Mouse (Mus musculus) gastrocnemius, adult 2 months (tissue): Measurements from ENCODE around the gene Wdr74. TPM values are rescaled to one million over a fixed set of nuclear protein-coding genes. Genes with fewer than 3 reads are reported as not detected.

Experiments used
- DNase-seq: peaks from one replicate; pipeline ENCODE4 v3.0.0; 2022
- H3K27ac ChIP-seq: fragments of 200-600 bp; 2 replicates; pipeline ENCODE4 v1.8.1; 2022; ENCODE audit warnings: mild to moderate bottlenecking
- H3K4me3 ChIP-seq: fragments of 200-600 bp; 2 replicates; pipeline ENCODE4 v1.8.1; 2022; ENCODE audit warnings: mild to moderate bottlenecking, moderate library complexity
- CTCF ChIP-seq: fragments of 200-600 bp; IDR thresholded peaks from 2 replicates; pipeline ENCODE4 v1.8.1; 2022; ENCODE audit warnings: antibody characterized with exemption, mild to moderate bottlenecking, moderate library complexity
- intact Hi-C: fragments of 180-260 bp; cut with DNase I; formaldehyde crosslinking; loops from one replicate; pipeline ENCODE4 v1.15.1; 2025
- microRNA-seq: library from miRNA; unstranded; fragments of <30 nt; microRNA quantifications from one replicate; pipeline ENCODE4 v1.2.0, GENCODE M21; 2021
- total RNA-seq, 2 experiments: library from RNA; stranded (reverse); gene quantifications; 2 replicates each; pipeline ENCODE4 v1.2.3; 2021

The Wdr74 gene
- total RNA-seq, 2 experiments from 2014 or later: 15.4 to 16.4 TPM

DNA sequence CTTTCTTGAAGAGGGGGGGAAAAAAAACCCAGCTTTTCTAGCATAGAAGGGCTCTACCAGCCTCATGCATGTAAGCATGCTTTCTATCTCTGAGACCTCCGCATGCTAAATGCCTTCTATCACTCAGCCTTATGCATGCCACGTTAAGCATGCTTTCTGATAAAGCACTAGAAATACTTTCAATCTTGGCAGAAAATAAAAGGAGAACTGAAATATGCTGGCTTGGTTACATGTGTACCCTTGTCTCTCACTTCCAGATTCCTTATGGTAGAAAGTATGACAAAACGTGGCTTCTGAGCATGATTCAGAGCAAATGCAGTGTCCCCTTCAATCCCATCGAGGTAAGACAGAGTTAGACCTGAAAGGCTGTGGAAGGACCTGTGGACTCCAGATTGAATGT, 27.6 kb downstream of the Wdr74 start:
- no peak overlapping the region for H3K27ac ChIP-seq
- intact Hi-C loops: no loop called here

DNA sequence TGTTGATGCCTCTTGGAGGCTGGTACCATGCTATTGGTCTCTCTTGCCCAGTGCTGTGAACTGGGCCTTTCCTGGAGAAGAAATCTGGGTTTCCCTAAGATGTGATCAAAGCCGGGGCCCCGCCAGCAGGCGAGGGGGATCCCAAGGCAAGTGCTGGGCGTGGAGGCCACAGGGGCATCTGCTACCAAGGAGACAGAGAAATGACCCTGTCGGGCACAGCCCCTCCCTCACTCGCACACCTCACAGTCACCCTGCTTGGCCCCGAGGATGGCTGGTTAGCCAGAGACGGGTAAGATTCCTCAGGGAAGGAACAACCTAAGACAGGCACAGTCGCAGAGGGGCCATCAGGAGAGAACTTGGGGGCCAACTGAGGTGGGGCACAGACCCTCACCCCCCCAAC, 29.9 kb downstream of the Wdr74 start:
- intact Hi-C loops: no loop called here
- no peak for DNase-seq
- no peak for TF ChIP-seq CTCF
- Histone ChIP-seq H3K4me3 (no peak overlapping the region), H3K27ac (no peak overlapping the region)

More for the DNA sequence above, 27.6 kb downstream of the Wdr74 start:
- no peak overlapping the region for H3K4me3 ChIP-seq
- DNase-seq: no peak
- no peak for TF ChIP-seq CTCF

DNA sequence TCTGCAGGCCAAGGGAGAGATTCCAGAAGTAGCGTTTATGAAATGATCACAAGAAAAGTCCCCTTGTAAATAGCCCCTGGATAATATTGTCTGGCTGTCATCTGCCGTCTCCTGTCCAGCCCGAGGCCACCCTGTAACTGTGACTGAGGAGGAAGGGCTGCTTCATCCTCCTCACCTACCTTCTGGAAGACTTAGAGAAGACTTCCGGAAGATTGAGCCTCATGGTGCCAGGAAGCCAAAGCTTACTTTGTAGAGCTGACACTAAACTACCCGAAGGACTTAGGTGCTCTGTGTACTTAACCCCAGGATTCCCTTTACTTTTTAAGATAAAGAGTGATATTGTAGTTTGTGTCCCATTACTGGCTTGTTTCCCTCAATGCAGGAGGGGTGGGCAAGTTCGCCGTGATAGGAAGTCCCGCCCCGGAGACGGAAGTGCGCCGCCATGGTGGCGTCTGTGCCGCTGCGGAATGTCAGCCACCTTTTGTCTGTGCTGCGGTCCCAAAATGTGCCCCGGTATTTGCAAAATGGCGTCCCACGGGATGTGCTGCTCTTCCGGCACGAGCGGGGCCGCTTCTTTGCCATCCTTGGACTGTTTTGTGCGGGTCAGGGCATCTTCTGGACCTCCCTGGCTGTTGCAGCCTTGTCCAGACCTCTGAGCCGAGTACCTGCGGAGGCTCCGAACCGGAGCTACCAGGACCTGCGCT, 35.1 kb downstream of the Wdr74 start, which contains the start of gene Tmem223:
Gene Tmem223, plus strand, starts transcription at position 430 of the 704 bp plus-strand sequence.
- peak; percentile 15; the same call in 1 of the 2 replicates for TF ChIP-seq CTCF
- intact Hi-C loops: no loop called here
- peak within 1 kb of the TSS; percentile 90 for H3K27ac ChIP-seq
- peak; percentile 88 for DNase-seq
- peak within 1 kb of the TSS; percentile 76 for H3K4me3 ChIP-seq

DNA sequence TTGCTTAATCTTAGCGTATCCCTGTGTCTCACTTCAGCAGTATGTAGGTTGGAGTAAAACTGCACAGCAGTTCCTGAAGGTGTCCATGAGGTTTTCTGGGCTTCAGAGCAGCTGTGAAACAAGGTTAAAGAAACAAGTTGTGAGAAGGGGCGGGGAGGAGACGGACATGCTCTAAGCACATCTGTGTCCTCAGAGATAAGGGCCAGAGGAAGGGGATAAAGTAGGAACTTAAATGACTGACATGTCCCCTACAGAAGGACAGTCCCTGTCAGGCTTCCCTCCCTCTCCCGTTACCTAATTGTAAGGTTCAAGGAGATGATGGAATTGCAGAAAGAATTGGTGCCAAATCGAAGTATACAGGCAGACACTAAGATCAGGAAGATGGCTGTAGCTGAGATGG, 37.4 kb downstream of the Wdr74 start:
- H3K4me3 ChIP-seq: peak overlapping the region; percentile 83
- intact Hi-C loops: no loop called here
- H3K27ac ChIP-seq: no peak overlapping the region
- no peak for DNase-seq
- no peak for TF ChIP-seq CTCF

DNA sequence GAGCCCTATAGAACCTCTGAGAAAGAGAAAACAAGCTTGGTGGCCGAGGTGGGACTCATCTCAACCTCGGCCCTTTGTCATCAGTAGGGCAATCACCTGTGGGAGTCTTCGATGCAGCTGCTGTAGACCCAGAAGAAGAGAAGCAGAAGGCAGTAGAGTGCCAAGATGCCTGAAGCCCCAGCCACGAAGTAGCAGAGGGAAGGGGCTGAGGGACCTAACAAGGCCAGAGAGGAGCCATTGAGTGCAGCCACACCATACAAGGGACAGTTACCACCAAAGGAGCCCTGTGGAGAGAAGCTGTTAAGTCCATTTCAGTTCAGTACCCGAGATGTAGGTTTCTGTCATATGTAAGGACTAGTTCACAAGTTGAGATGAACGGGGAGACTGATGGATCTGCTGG, 37.8 kb downstream of the Wdr74 start:
- no peak for TF ChIP-seq CTCF
- Histone ChIP-seq H3K4me3 (peak overlapping the region; percentile 83), H3K27ac (peak overlapping the region; percentile 97; the same call in 1 of the 2 replicates)
- DNase-seq: no peak
- intact Hi-C loops: no loop called here

DNA sequence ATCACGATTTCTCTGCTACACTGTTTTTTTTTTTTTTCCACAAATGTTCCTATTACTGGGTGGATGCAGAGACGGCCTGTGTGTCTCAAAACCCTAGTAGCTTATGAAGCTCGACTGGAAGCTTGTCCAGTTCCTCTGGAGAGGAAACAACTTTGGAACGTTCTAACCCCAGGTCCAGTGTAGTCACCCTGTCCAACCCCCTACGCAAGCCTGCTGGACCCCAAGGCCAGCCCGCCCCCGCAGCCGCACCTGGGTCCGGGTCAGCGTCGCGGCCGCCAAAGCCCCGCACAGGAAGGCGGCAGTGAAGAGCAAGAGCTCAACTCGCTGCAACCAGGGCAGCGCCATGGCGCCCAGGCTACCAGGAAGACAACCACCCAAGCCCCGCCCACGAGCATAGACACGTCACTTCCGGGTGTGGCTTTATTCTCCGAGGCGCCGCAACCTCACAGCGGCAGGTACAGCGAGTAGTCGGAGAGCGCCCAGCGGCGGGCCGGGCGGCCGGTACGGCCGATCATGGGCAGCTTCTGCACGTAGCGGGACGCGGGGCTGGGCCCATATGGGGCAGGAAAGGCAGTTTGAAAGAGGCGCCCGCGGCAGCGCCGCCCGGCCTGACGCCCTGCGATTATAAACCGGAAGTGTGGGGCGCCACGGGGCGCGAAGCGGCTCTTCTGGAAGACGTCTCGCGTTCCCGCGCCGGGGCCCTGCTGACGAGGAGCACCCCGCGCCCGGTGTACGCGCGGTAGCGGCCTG, 38.6 kb downstream of the Wdr74 start, which contains the start of gene Tmem179b:
Gene Tmem179b, minus strand, starts transcription at position 382 of the 750 bp plus-strand sequence.
- DNase-seq: peak; percentile 97
- intact Hi-C loops: no loop called here
- peak; percentile 30; the same call in 1 of the 2 replicates for TF ChIP-seq CTCF
- Histone ChIP-seq H3K4me3 (peak within 1 kb of the TSS; percentile 83), H3K27ac (peak within 1 kb of the TSS; percentile 97)

DNA sequence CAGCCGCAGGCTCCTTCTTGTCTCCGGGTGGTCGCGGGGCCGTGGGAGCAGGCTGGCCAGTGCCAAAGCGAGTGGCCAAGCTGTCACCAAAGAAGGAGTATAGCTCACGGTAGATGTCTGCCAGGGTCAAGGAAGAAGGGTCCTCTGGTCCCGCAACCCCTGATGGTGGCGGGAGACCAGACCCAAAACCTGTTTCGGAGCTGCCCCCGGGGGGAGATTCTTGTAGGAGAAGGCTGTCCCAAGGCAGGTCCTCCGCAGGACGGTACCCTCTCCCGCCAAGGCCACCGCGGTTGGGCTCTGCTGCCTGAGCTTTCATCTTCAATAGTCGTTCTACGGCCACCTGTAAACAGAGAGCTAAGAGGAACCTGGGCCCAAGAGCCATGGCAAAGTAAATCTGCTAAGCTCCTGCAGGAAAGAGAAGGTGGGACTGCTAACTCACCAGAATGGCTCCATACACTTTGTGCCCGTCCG, 39.4 kb downstream of the Wdr74 start:
- H3K27ac ChIP-seq: peak overlapping the region; percentile 97
- H3K4me3 ChIP-seq: peak overlapping the region; percentile 83
- no peak for TF ChIP-seq CTCF
- DNase-seq: no peak
- intact Hi-C loops: no loop called here

DNA sequence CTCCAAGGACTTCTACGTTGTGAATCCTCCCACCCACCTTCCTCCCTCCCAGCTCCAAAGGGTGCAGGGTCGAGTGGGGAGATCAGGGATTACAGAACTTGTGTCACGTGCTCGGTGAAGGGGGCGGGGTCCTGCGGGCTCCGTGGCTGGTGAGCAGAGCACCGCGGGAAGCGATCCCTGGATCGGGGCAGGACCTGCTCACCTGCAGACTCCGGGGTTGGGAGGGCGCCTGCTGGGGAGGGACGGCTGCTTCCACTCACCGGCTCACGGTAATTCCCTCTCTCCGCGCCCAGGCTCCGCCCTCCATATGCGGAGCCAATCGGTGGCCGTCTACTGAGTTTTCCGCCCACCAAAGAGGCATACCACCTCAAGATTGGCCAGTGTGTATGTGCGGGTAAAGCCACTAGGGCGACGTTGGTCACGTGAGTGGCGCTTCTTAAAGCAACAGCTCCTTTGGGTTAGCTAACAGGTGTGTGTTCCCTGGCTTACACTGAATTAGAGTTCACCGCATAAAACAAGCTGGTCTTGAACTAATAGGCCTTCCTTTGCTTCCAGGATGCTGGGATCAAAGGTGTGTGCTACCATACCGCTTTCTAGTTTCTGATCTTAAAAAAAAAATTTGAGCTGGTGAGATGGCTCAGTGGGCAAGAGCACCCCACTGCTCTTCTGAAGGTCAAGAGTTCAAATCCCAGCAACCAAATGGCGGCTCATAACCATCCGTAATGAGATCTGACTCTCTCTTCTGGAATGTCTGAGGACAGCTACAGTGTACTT, 50.6 kb downstream of the Wdr74 start, which contains the start of gene Taf6l:
Gene Taf6l, minus strand, starts transcription at position 410 of the 774 bp plus-strand sequence.
- peak; percentile 25; the same call in 1 of the 2 replicates for TF ChIP-seq CTCF
- peak within 1 kb of the TSS; percentile 92 for H3K27ac ChIP-seq
- intact Hi-C loops: no loop called here
- H3K4me3 ChIP-seq: peak within 1 kb of the TSS; percentile 96
- DNase-seq: peak; percentile 94

DNA sequence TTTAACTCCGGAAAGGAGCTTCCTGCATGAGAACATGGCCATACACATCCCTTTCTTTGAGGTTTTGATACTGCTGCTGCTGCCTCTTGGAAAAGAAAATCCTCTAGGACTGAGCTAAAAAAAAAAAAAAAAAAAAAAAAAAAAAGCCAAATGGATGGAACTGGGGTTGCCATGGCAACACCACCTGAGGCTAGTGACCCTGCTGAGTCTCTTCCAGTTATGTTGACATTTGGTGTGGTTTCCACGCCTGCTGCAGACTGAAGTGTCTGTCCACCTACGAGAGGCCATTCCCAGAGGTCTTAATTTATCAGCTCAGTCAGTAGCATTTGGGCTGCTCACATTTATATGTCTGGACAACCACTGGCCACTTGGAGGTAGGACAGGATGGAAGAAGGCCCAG, 52.9 kb downstream of the Wdr74 start:
- H3K27ac ChIP-seq: no peak overlapping the region
- no peak for DNase-seq
- intact Hi-C loops: no loop called here

DNA sequence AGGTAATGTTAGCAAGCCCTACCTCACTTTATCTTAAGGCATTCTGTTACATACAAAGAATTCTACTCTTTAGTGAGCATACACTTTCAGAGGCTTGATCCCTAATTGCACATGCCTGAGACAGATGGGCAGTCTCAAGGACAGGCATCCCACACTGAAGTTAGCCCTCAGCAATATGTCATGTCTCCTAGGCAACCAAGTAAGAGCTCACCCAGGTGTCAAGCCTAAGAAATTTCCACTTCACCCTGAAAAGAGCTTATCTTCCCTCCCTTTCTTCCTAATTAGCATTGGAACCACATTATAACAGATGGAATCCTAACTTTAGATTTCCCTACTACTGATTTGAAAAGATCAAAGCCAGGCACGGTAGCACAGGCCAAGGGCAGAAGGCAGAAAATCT, 53.5 kb downstream of the Wdr74 start:
- no peak for DNase-seq
- intact Hi-C loops: no loop called here
- no peak for TF ChIP-seq CTCF
- Histone ChIP-seq H3K27ac (no peak overlapping the region), H3K4me3 (no peak overlapping the region)

More for the DNA sequence above, 52.9 kb downstream of the Wdr74 start:
- TF ChIP-seq CTCF: no peak
- H3K4me3 ChIP-seq: no peak overlapping the region

DNA sequence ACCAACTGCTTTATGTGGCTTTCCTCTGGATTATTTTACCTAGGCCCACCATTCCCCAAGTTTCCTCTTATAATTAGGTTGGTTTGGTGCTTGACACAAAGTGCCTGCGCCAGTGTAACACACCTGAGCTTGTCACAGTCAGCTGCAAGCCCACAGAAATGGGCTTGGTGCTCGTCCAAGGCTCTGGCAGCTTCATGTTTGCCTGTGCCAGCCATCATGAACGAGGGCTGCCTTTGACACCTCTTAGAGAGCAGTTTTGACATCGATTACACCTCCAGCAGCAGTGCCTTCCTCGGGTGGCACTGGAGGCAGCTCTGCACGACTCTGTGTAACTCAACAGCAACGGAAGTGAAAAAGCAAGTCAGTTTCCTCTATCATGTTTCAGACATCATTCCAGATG, 54.5 kb downstream of the Wdr74 start:
- TF ChIP-seq CTCF: no peak
- Histone ChIP-seq H3K27ac (no peak overlapping the region), H3K4me3 (no peak overlapping the region)
- DNase-seq: no peak
- intact Hi-C loops: no loop called here

Small RNA genes within 50 kb of the gene (microRNA-seq; reads per million reads assigned to microRNA genes)
- gene Mir6992: not detected

Other genes with a start within 250 kb of the Wdr74 start
- not detected for gene Slc22a8, start 144.6 kb upstream of the Wdr74 start, total RNA-seq
- gene Slc22a6, start 117.8 kb upstream of the Wdr74 start, total RNA-seq: not detected
- not detected for gene Chrm1, start 72.0 kb upstream of the Wdr74 start, total RNA-seq
- gene Slc3a2, start 12.5 kb upstream of the Wdr74 start, total RNA-seq: 10 to 100 TPM; 33.9 to 35.1 TPM
- not detected for gene 1700092M07Rik, start 4.9 kb downstream of the Wdr74 start, total RNA-seq
- 10 to 100 TPM; 20.8 to 22.1 TPM for gene Stx5a, start 5.6 kb downstream of the Wdr74 start, total RNA-seq
- 10 to 100 TPM; 37.8 to 41.5 TPM for gene Nxf1, start 21.2 kb downstream of the Wdr74 start, total RNA-seq
- 100 to 1,000 TPM in 1 of 2 experiments, 10 to 100 TPM in 1; 77.2 to 118 TPM for gene Tmem223, start 35.2 kb downstream of the Wdr74 start, total RNA-seq
- gene Tmem179b, start 38.6 kb downstream of the Wdr74 start, total RNA-seq: 10 to 100 TPM in 1 of 2 experiments, 1 to 10 TPM in 1; 7.4 to 10.6 TPM
- gene Taf6l, start 50.6 kb downstream of the Wdr74 start, total RNA-seq: 1 to 10 TPM; 5.2 to 6.7 TPM
- 10 to 100 TPM; 35.6 to 42.6 TPM for gene Polr2g, start 62.8 kb downstream of the Wdr74 start, total RNA-seq
- 1 to 10 TPM in 1 of 2 experiments, under 1 TPM in 1; 0.82 to 1.1 TPM for gene Zbtb3, start 66.7 kb downstream of the Wdr74 start, total RNA-seq
- gene Ttc9c, start 83.5 kb downstream of the Wdr74 start, total RNA-seq: 10 to 100 TPM; 11.9 to 12.6 TPM
- gene Hnrnpul2, start 84.2 kb downstream of the Wdr74 start, total RNA-seq: 10 to 100 TPM; 40.1 to 49.4 TPM
- not detected for gene AC129217.1, start 93.9 kb downstream of the Wdr74 start, total RNA-seq
- 10 to 100 TPM; 16.8 to 18.4 TPM for gene Bscl2, start 101.6 kb downstream of the Wdr74 start, total RNA-seq
- not detected for gene Gng3, start 103.4 kb downstream of the Wdr74 start, total RNA-seq
- 1 to 10 TPM; 7.3 to 7.8 TPM for gene Lrrn4cl, start 114.9 kb downstream of the Wdr74 start, total RNA-seq
- gene Ubxn1, start 135.7 kb downstream of the Wdr74 start, total RNA-seq: 100 to 1,000 TPM; 199 to 235 TPM
- gene Uqcc3, start 145.1 kb downstream of the Wdr74 start, total RNA-seq: 10 to 100 TPM; 57.7 to 59.0 TPM
- 1 to 10 TPM in 1 of 2 experiments, under 1 TPM in 1; 0.99 to 6.1 TPM for gene Lbhd1, start 147.9 kb downstream of the Wdr74 start, total RNA-seq
- gene Gm49403, start 148.1 kb downstream of the Wdr74 start, total RNA-seq: not detected
- gene 1810009A15Rik, start 153.0 kb downstream of the Wdr74 start, total RNA-seq: 10 to 100 TPM; 11.8 to 13.5 TPM
- gene Gm49416, start 153.1 kb downstream of the Wdr74 start, total RNA-seq: 1 to 10 TPM in 1 of 2 experiments, under 1 TPM in 1; 0.61 to 5.3 TPM
- gene Ints5, start 157.2 kb downstream of the Wdr74 start, total RNA-seq: 10 to 100 TPM; 10.6 to 12.5 TPM
- 10 to 100 TPM; 21.6 to 26.4 TPM for gene Ganab, start 162.2 kb downstream of the Wdr74 start, total RNA-seq
- gene B3gat3, start 184.5 kb downstream of the Wdr74 start, total RNA-seq: 10 to 100 TPM; 32.2 to 35.7 TPM
- 1 to 10 TPM; 7.3 TPM for gene Rom1, start 193.5 kb downstream of the Wdr74 start, total RNA-seq
- 1 to 10 TPM; 3.4 to 6.2 TPM for gene Eml3, start 193.7 kb downstream of the Wdr74 start, total RNA-seq
- gene Mta2, start 206.0 kb downstream of the Wdr74 start, total RNA-seq: 10 to 100 TPM; 23.5 to 27.2 TPM
- gene Tut1, start 218.0 kb downstream of the Wdr74 start, total RNA-seq: 10 to 100 TPM in 1 of 2 experiments, 1 to 10 TPM in 1; 7.9 to 10.4 TPM
- 100 to 1,000 TPM; 423 to 463 TPM for gene Eef1g, start 231.2 kb downstream of the Wdr74 start, total RNA-seq